Comparison of ENCODE assay signal across 8 mouse cellular contexts in genomic region chr1:85935148-85935852, GRCm38 (mm10). TPM values are rescaled to one million over a fixed set of nuclear protein-coding genes. Genes with fewer than 3 reads are reported as not detected.
DNase-seq lines count a peak whose midpoint lies in the region; ATAC-seq and TF ChIP-seq lines count a peak whose summit lies in the region.

No protein-coding gene starts in this region.

- no peaks in the 10 kb centered on the region for H3K9me3 ChIP-seq in midbrain, embryonic 14.5 days (ENCODE audit: control insufficient read depth, low read length)
- no peaks in the 10 kb centered on the region for H3K9me3 ChIP-seq in midbrain, embryonic 16.5 days (replicated peaks; ENCODE audit: control insufficient read depth, low read length, poor library complexity, severe bottlenecking)

- peaks cover 36% of the 10 kb centered on the region for H3K4me1 ChIP-seq in midbrain, embryonic 14.5 days (ENCODE audit: control insufficient read depth, insufficient read depth, low read length)
- peaks cover 25% of the 10 kb centered on the region for H3K4me1 ChIP-seq in midbrain, embryonic 16.5 days (ENCODE audit: control insufficient read depth, insufficient read depth, low read length)
- H3K4me1 ChIP-seq in embryonic fibroblast, embryonic 13.5 days (ENCODE audit: control insufficient read depth, insufficient read depth, low read length), result peaks cover 3% of the 10 kb centered on the region; the same call in 1 of the 2 replicates

- no peak overlapping the region for H3K4me3 ChIP-seq in midbrain, embryonic 14.5 days (replicated peaks; ENCODE audit: low read depth, low read length)
- H3K4me3 ChIP-seq in midbrain, embryonic 16.5 days (ENCODE audit: low read depth, low read length), result no peak overlapping the region
- H3K4me3 ChIP-seq in embryonic fibroblast, embryonic 13.5 days (ENCODE audit: insufficient read depth, low read length), result no peak overlapping the region

- ATAC-seq in cerebellum, adult (ENCODE audit: insufficient number of reproducible peaks, low FRiP score, low TSS enrichment), result no peak
- no peak for ATAC-seq in midbrain, embryonic 14.5 days (ENCODE audit: low FRiP score, low TSS enrichment)
- no peak for ATAC-seq in midbrain, embryonic 16.5 days

- peak; percentile 40 for DNase-seq in cerebellum, adult 11 months
- peak; percentile 52 for DNase-seq in midbrain, embryonic 14.5 days
- DNase-seq in adrenal gland, postnatal 4 days (ENCODE audit: low spot score in 2 of 2), result peak; percentile 18 to 38
- DNase-seq in left cerebral cortex, postnatal 4 days, result peak; percentile 67
- peak; percentile 12 for DNase-seq in spleen, adult 12 weeks (ENCODE audit: low spot score)

- intact Hi-C loops in left cerebral cortex, postnatal 4 days (cut with DNase I), result loop anchor here (5.0 to 10.0 kb wide), 2 partner anchors 72 to 80 kb away; no protein-coding TSS in a partner anchor

- TF ChIP-seq POLR2A in embryonic fibroblast, embryonic 13.5 days (IDR thresholded peaks at IDR 0.05; ENCODE audit: low read depth, low read length), result no peak

- H3K4me2 ChIP-seq in midbrain, embryonic 14.5 days (ENCODE audit: low read length), result no peak overlapping the region
- no peak overlapping the region for H3K4me2 ChIP-seq in midbrain, embryonic 16.5 days (ENCODE audit: low read length)

- no peaks in the 10 kb centered on the region for H3K27me3 ChIP-seq in midbrain, embryonic 14.5 days (ENCODE audit: control insufficient read depth, insufficient read depth, low read length)
- no peaks in the 10 kb centered on the region for H3K27me3 ChIP-seq in midbrain, embryonic 16.5 days (ENCODE audit: control insufficient read depth, insufficient read depth, low read depth, low read length)

- H3K36me3 ChIP-seq in midbrain, embryonic 14.5 days (ENCODE audit: control insufficient read depth, insufficient read depth, low read length), result no peaks in the 10 kb centered on the region
- no peaks in the 10 kb centered on the region for H3K36me3 ChIP-seq in midbrain, embryonic 16.5 days (ENCODE audit: control insufficient read depth, insufficient read depth, low read length)

- H3K9ac ChIP-seq in midbrain, embryonic 14.5 days (replicated peaks; ENCODE audit: low read length), result no peak overlapping the region
- no peak overlapping the region for H3K9ac ChIP-seq in midbrain, embryonic 16.5 days (ENCODE audit: low read depth, low read length)

- peak; percentile 42; the same call in 1 of the 2 replicates for TF ChIP-seq CTCF in embryonic fibroblast, embryonic 13.5 days (IDR thresholded peaks at IDR 0.05; ENCODE audit: borderline replicate concordance, insufficient read depth, low read length)

- 52% methylated on average over 8 of the region's 8 CpGs for WGBS in midbrain, embryonic 14.5 days
- WGBS in midbrain, embryonic 16.5 days, result 51% methylated on average over 8 of the region's 8 CpGs

- no peak overlapping the region for H3K27ac ChIP-seq in midbrain, embryonic 14.5 days (replicated peaks; ENCODE audit: low read depth, low read length)
- no peak overlapping the region for H3K27ac ChIP-seq in midbrain, embryonic 16.5 days (ENCODE audit: low read length)
- H3K27ac ChIP-seq in embryonic fibroblast, embryonic 13.5 days (ENCODE audit: insufficient read depth, low read length), result no peak overlapping the region

RNA-seq across cellular contexts. Expression of gene 4933407L21Rik, which starts 7.0 kb away (rescaled TPM):
- polyA plus RNA-seq in midbrain, embryonic 14.5 days (2014; fragmentation: Nextera tagmentation; extraction: Ambion mirVana), result 6.9 and 7.5 TPM in 2 replicates
- polyA plus RNA-seq in midbrain, embryonic 16.5 days (2015; fragmentation: Nextera tagmentation; extraction: Ambion mirVana), result 10.1 and 10.5 TPM in 2 replicates
- 1 to 10 TPM in 1 of 2 experiments, under 1 TPM in 1; 0.45 to 1.1 TPM for total RNA-seq in adrenal gland, postnatal 4 days (2021)
- not detected in 2 replicates for polyA plus RNA-seq in embryonic fibroblast, embryonic 13.5 days (2011; ENCODE audit: insufficient read length, low read depth, missing spikeins)
- total RNA-seq in left cerebral cortex, postnatal 4 days (2021), result 1 to 10 TPM; 6.1 to 7.2 TPM

RNA-seq across cellular contexts. Expression of gene Gpr55, which starts 25.5 kb away (rescaled TPM):
- 0.05 and 0.11 TPM in 2 replicates for polyA plus RNA-seq in midbrain, embryonic 14.5 days (2014; fragmentation: Nextera tagmentation; extraction: Ambion mirVana)
- 0.07 and 0.13 TPM in 2 replicates for polyA plus RNA-seq in midbrain, embryonic 16.5 days (2015; fragmentation: Nextera tagmentation; extraction: Ambion mirVana)
- under 1 TPM; 0.59 to 0.73 TPM for total RNA-seq in adrenal gland, postnatal 4 days (2021)
- not detected in 2 replicates for polyA plus RNA-seq in embryonic fibroblast, embryonic 13.5 days (2011; ENCODE audit: insufficient read length, low read depth, missing spikeins)
- under 1 TPM in 1 of 2 experiments, not detected in 1; 0.10 TPM for total RNA-seq in left cerebral cortex, postnatal 4 days (2021)

RNA-seq across cellular contexts. Expression of gene Itm2c, which starts 41.2 kb away (rescaled TPM):
- 136 and 176 TPM in 2 replicates for polyA plus RNA-seq in midbrain, embryonic 14.5 days (2014; fragmentation: Nextera tagmentation; extraction: Ambion mirVana)
- polyA plus RNA-seq in midbrain, embryonic 16.5 days (2015; fragmentation: Nextera tagmentation; extraction: Ambion mirVana), result 249 and 258 TPM in 2 replicates
- 100 to 1,000 TPM; 412 to 422 TPM for total RNA-seq in adrenal gland, postnatal 4 days (2021)
- polyA plus RNA-seq in embryonic fibroblast, embryonic 13.5 days (2011; ENCODE audit: insufficient read length, low read depth, missing spikeins), result 221 and 233 TPM in 2 replicates
- total RNA-seq in left cerebral cortex, postnatal 4 days (2021), result 100 to 1,000 TPM; 111 to 124 TPM

Comparison
In these comparisons a context has a peak if more than half of its experiments do, and no peak if none do; other contexts are left out.
1. DNase-seq: peak in every context shown above with its lines; median percentile 67 in left cerebral cortex, postnatal 4 days; 52 in midbrain, embryonic 14.5 days; 40 in cerebellum, adult 11 months; 28 in adrenal gland, postnatal 4 days; 12 in spleen, adult 12 weeks.